Mouse (Mus musculus): ENCODE measurements around the gene Foxd3.

- TF ChIP-seq CTCF (IDR thresholded peaks at IDR 0.05; ENCODE audit: low read depth, low read length) (no peak), GATA2 (IDR thresholded peaks at IDR 0.05; ENCODE audit: borderline replicate concordance, low read depth, low read length) (no peak), POLR2AphosphoS5 (IDR thresholded peaks at IDR 0.05; ENCODE audit: insufficient replicate concordance, low read depth, low read length) (no peak), GATA1 (IDR thresholded peaks at IDR 0.05; ENCODE audit: borderline replicate concordance, low read length) (no peak)
Observed at GRCm38 (mm10) chr4:99662841-99663567, 6.9 kb downstream of the Foxd3 start.

Data from G1E (cell line).